Mouse (Mus musculus): ENCODE measurements around the gene Pi4kb. TPM values are rescaled to one million over a fixed set of nuclear protein-coding genes. Genes with fewer than 3 reads are reported as not detected.

Pi4kb gene
- polyA plus RNA-seq, 1 experiment from 2014 or later, result 10.0 TPM

DNA sequence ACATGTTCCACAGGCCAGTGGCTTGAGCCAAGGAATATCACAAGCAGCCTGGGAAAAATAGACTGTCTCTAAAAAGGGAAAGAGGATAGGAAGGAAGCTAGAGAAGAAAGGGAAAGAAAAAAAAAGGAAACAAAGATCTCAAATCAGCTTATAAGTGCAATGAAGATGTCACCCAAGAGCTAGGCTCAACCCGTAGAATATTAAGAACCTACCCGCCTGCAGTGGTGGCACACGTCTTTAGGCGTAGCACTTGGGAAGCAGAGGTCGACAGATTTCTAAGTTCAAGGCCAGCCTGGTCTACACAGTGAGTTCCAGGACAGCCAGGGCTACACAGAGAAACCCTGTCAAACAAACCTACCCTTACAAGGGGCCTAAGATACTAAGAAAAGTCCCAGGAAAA, 911 bp upstream of the Pi4kb start:
- 86% methylated on average over 5 of the region's 5 CpGs for WGBS
- Histone ChIP-seq H3K9me3 (ENCODE audit: control insufficient read depth, low read length) (no peaks in the 10 kb centered on the region), H3K4me1 (replicated peaks; ENCODE audit: control insufficient read depth, insufficient read depth) (0 out of 2 replicates have a peak, but pooled peaks cover 2% of the 10 kb centered on the region), H3K27ac (replicated peaks) (no peak overlapping the region), H3K9ac (ENCODE audit: low read length) (no peak overlapping the region), H3K36me3 (ENCODE audit: control insufficient read depth, insufficient read depth, low read length) (0 out of 2 replicates have a peak, but pooled peaks cover 4% of the 10 kb centered on the region), H3K27me3 (ENCODE audit: control insufficient read depth, insufficient read depth, low read length) (no peaks in the 10 kb centered on the region), H3K4me3 (ENCODE audit: low read depth, low read length) (no peak overlapping the region), H3K4me2 (replicated peaks; ENCODE audit: low read depth) (no peak overlapping the region)
- DNase-seq (ENCODE audit: low spot score) (no peak), ATAC-seq (ENCODE audit: low FRiP score, low TSS enrichment) (no peak)
- TF ChIP-seq EP300 (optimal IDR thresholded peaks at IDR 0.05) (no peak), CTCF (IDR thresholded peaks at IDR 0.05; ENCODE audit: low read depth) (no peak)

DNA sequence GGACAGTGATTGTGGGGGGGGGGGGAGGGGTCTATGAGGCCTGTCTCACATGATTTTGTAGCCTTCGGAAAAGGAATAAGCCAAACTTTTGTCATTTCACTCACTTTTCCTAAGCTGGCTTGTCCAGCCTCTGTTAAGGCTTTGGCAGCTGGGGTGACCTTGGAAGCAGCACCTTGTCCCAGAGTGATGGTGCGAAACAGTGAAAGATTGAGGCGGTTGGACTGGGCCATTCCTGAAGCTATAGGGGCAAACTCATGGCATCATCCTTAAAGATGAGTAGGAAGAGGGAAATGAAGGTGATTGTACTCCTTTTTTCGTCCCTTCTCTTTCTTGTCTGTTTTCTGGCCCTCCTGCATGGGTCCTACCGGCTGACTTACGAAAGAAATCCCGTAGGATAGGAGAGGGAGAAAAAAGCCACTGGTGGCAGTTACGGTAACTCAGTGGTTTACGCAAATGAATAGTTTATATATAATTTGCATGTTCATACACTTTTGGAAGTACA, 454 bp upstream of the Pi4kb start:
- H3K4me1 ChIP-seq (replicated peaks; ENCODE audit: control insufficient read depth, insufficient read depth), result 0 out of 2 replicates have a peak, but pooled peaks cover 2% of the 10 kb centered on the region
- H3K4me2 ChIP-seq (replicated peaks; ENCODE audit: low read depth), result peak overlapping the region; percentile 68
- H3K27ac ChIP-seq (replicated peaks), result 0 out of 2 replicates have a peak overlapping the region, but pooled peaks have one; percentile 40
- ATAC-seq (ENCODE audit: low FRiP score, low TSS enrichment) (no peak), DNase-seq (ENCODE audit: low spot score) (no peak)
- peak overlapping the region; percentile 53 for H3K9ac ChIP-seq (ENCODE audit: low read length)
- WGBS, result 16% methylated on average over 9 of the region's 9 CpGs
- no peaks in the 10 kb centered on the region for H3K27me3 ChIP-seq (ENCODE audit: control insufficient read depth, insufficient read depth, low read length)
- H3K36me3 ChIP-seq (ENCODE audit: control insufficient read depth, insufficient read depth, low read length), result 0 out of 2 replicates have a peak, but pooled peaks cover 4% of the 10 kb centered on the region
- no peak for TF ChIP-seq CTCF (IDR thresholded peaks at IDR 0.05; ENCODE audit: low read depth)
- TF ChIP-seq EP300 (optimal IDR thresholded peaks at IDR 0.05), result no peak
- no peaks in the 10 kb centered on the region for H3K9me3 ChIP-seq (ENCODE audit: control insufficient read depth, low read length)
- H3K4me3 ChIP-seq (ENCODE audit: low read depth, low read length), result peak overlapping the region; percentile 90

DNA sequence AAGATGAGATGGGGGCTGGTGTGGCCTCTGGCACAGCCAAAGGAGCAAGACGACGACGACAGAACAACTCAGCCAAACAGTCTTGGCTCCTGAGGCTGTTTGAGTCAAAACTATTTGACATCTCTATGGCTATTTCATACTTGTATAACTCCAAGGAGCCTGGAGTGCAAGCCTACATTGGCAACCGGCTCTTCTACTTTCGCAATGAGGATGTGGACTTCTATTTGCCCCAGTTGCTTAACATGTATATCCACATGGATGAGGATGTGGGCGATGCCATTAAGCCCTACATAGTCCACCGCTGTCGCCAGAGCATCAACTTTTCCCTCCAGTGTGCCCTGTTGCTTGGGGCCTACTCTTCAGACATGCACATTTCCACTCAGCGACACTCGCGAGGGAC, 9.8 kb downstream of the Pi4kb start:
- no peaks in the 10 kb centered on the region for H3K27me3 ChIP-seq (ENCODE audit: control insufficient read depth, insufficient read depth, low read length)
- no peak for TF ChIP-seq EP300 (optimal IDR thresholded peaks at IDR 0.05)
- H3K36me3 ChIP-seq (ENCODE audit: control insufficient read depth, insufficient read depth, low read length), result peaks cover 7% of the 10 kb centered on the region
- no peak overlapping the region for H3K9ac ChIP-seq (ENCODE audit: low read length)
- peaks cover 5% of the 10 kb centered on the region for H3K4me1 ChIP-seq (replicated peaks; ENCODE audit: control insufficient read depth, insufficient read depth)
- H3K4me3 ChIP-seq (ENCODE audit: low read depth, low read length), result no peak overlapping the region
- H3K27ac ChIP-seq (replicated peaks), result no peak overlapping the region
- DNase-seq (ENCODE audit: low spot score) (no peak), ATAC-seq (ENCODE audit: low FRiP score, low TSS enrichment) (no peak)
- H3K4me2 ChIP-seq (replicated peaks; ENCODE audit: low read depth), result no peak overlapping the region
- WGBS, result 84% methylated on average over 11 of the region's 11 CpGs
- H3K9me3 ChIP-seq (ENCODE audit: control insufficient read depth, low read length), result no peaks in the 10 kb centered on the region

DNA sequence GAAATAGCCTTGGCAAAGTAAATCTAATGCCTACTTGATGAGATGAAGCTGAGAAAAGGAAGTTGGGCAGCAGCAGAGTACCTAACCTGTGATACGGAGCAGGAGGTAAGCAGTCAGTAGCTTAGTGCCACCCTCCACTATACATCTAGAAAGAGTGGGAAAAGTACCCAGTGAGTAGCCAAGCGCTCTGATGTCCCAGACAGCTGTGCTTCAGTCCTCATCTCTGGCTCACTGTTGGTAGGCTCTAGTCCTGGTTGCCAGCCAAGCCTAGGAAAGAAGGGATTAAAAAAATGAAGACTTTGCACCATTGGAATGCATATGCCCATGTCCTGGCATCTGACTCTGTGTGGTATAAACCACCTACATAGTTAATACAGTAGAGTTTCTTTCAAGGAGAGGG, 11.0 kb downstream of the Pi4kb start:
- Histone ChIP-seq H3K9ac (ENCODE audit: low read length) (no peak overlapping the region), H3K27me3 (ENCODE audit: control insufficient read depth, insufficient read depth, low read length) (no peaks in the 10 kb centered on the region), H3K4me2 (replicated peaks; ENCODE audit: low read depth) (no peak overlapping the region), H3K4me3 (ENCODE audit: low read depth, low read length) (no peak overlapping the region), H3K9me3 (ENCODE audit: control insufficient read depth, low read length) (no peaks in the 10 kb centered on the region), H3K36me3 (ENCODE audit: control insufficient read depth, insufficient read depth, low read length) (peaks cover 7% of the 10 kb centered on the region), H3K27ac (replicated peaks) (no peak overlapping the region), H3K4me1 (replicated peaks; ENCODE audit: control insufficient read depth, insufficient read depth) (peaks cover 5% of the 10 kb centered on the region)
- ATAC-seq (ENCODE audit: low FRiP score, low TSS enrichment) (no peak), DNase-seq (ENCODE audit: low spot score) (no peak)
- 91% methylated on average over 2 of the region's 2 CpGs for WGBS
- TF ChIP-seq CTCF (IDR thresholded peaks at IDR 0.05; ENCODE audit: low read depth), result no peak
- no peak for TF ChIP-seq EP300 (optimal IDR thresholded peaks at IDR 0.05)

- Histone ChIP-seq H3K4me3 (ENCODE audit: low read depth, low read length) (no peak overlapping the region), H3K4me2 (replicated peaks; ENCODE audit: low read depth) (no peak overlapping the region), H3K9me3 (ENCODE audit: control insufficient read depth, low read length) (no peaks in the 10 kb centered on the region), H3K27me3 (ENCODE audit: control insufficient read depth, insufficient read depth, low read length) (no peaks in the 10 kb centered on the region), H3K36me3 (ENCODE audit: control insufficient read depth, insufficient read depth, low read length) (peaks cover 7% of the 10 kb centered on the region), H3K4me1 (replicated peaks; ENCODE audit: control insufficient read depth, insufficient read depth) (peaks cover 5% of the 10 kb centered on the region), H3K9ac (ENCODE audit: low read length) (no peak overlapping the region), H3K27ac (replicated peaks) (peak overlapping the region; percentile 31)
- DNase-seq (ENCODE audit: low spot score) (peak; percentile 59), ATAC-seq (ENCODE audit: low FRiP score, low TSS enrichment) (peak; percentile 90)
- no peak for TF ChIP-seq CTCF (IDR thresholded peaks at IDR 0.05; ENCODE audit: low read depth)
- TF ChIP-seq EP300 (optimal IDR thresholded peaks at IDR 0.05), result no peak
These were observed 13.0 kb downstream of the Pi4kb start for GRCm38 (mm10) chr3:94987578-94987977.

GRCm38 (mm10) chr3:94989159-94989761, 14.7 kb downstream of the Pi4kb start:
- TF ChIP-seq EP300 (optimal IDR thresholded peaks at IDR 0.05) (no peak), CTCF (IDR thresholded peaks at IDR 0.05; ENCODE audit: low read depth) (no peak)
- peak overlapping the region; percentile 27; the same call in 1 of the 2 replicates for H3K4me2 ChIP-seq (replicated peaks; ENCODE audit: low read depth)
- 9% methylated on average over 9 of the region's 9 CpGs for WGBS
- ATAC-seq (ENCODE audit: low FRiP score, low TSS enrichment) (peak; percentile 21; the same call in 1 of the 2 replicates), DNase-seq (ENCODE audit: low spot score) (peak; percentile 41)
- peaks cover 8% of the 10 kb centered on the region for H3K36me3 ChIP-seq (ENCODE audit: control insufficient read depth, insufficient read depth, low read length)
- peak overlapping the region; percentile 58 for H3K27ac ChIP-seq (replicated peaks)
- H3K9me3 ChIP-seq (ENCODE audit: control insufficient read depth, low read length), result no peaks in the 10 kb centered on the region
- H3K9ac ChIP-seq (ENCODE audit: low read length), result peak overlapping the region; percentile 35
- no peak overlapping the region for H3K4me3 ChIP-seq (ENCODE audit: low read depth, low read length)
- H3K4me1 ChIP-seq (replicated peaks; ENCODE audit: control insufficient read depth, insufficient read depth), result peaks cover 5% of the 10 kb centered on the region
- H3K27me3 ChIP-seq (ENCODE audit: control insufficient read depth, insufficient read depth, low read length), result no peaks in the 10 kb centered on the region
